Mouse (Mus musculus) kidney, postnatal 0 days (tissue): ENCODE results near the gene Rgs7. TPM values are rescaled to one million over a fixed set of nuclear protein-coding genes. Genes with fewer than 3 reads are reported as not detected.

Experiments used
- ATAC-seq: fragments of 200-750 bp; cut with Nextera tagmentation; replicated peaks from 2 replicates; pipeline ENCODE4 v1.8.0; 2017; ENCODE audit warnings: low read depth, moderate number of reproducible peaks, moderate TSS enrichment, moderate library complexity; ENCODE audit not compliant: low FRiP score
- DNase-seq: peaks from one replicate; pipeline ENCODE4 v3.0.0-alpha.2; 2016; ENCODE audit warnings: low spot score
- H3K27ac ChIP-seq: fragments of 300-500 bp; sonication (generic); 2 replicates; pipeline ENCODE4 v1.5.1; 2014; ENCODE audit warnings: mild to moderate bottlenecking
- H3K27me3 ChIP-seq: fragments of 300-500 bp; sonication (generic); 2 replicates; pipeline ENCODE4 v1.6.1; 2014; ENCODE audit warnings: low read length, mixed read lengths; ENCODE audit not compliant: insufficient read depth
- H3K36me3 ChIP-seq: fragments of 300-500 bp; sonication (generic); 2 replicates; pipeline ENCODE4 v1.6.1; 2014; ENCODE audit warnings: low read length, mixed read lengths; ENCODE audit not compliant: insufficient read depth
- H3K4me1 ChIP-seq: fragments of 300-500 bp; sonication (generic); replicated peaks from 2 replicates; pipeline ENCODE4 v1.6.1; 2014; ENCODE audit warnings: antibody characterized with exemption, low read length, mixed read lengths; ENCODE audit not compliant: insufficient read depth
- H3K4me2 ChIP-seq: fragments of 300-500 bp; sonication (generic); 2 replicates; pipeline ENCODE4 v1.6.1; 2014; ENCODE audit warnings: mild to moderate bottlenecking, low read length, moderate library complexity, mixed read lengths
- H3K4me3 ChIP-seq: fragments of 300-500 bp; sonication (generic); replicated peaks from 2 replicates; pipeline ENCODE4 v1.5.1; 2014; ENCODE audit warnings: low read depth, low read length
- H3K9ac ChIP-seq: fragments of 300-500 bp; sonication (generic); 2 replicates; pipeline ENCODE4 v1.6.1; 2014; ENCODE audit warnings: low read depth, low read length
- H3K9me3 ChIP-seq: fragments of 300-500 bp; sonication (generic); replicated peaks from 2 replicates; pipeline ENCODE4 v1.6.1; 2016; ENCODE audit warnings: low read length, inconsistent platforms, mixed read lengths
- CTCF ChIP-seq: IDR thresholded peaks from 2 replicates; pipeline ENCODE4 v1.5.1; 2016; ENCODE audit warnings: antibody characterized with exemption, low read depth, mild to moderate bottlenecking, moderate library complexity
- WGBS: fragments of 180-500 bp; shearing (Covaris S2); extraction: QIAGEN DNeasy Blood & Tissue Kit; methylation state at CpG from one replicate; pipeline ENCODE4 v1.1.7; 2014; 5-methylcytosine and 5-hydroxymethylcytosine counted together
- polyA plus RNA-seq: library from polyadenylated mRNA; unstranded; fragments of >200 nt; fragmentation: Nextera tagmentation; extraction: Ambion mirVana; gene quantifications from 2 replicates; pipeline ENCODE4 v1.2.1, GENCODE M21; 2015

The Rgs7 gene
- polyA plus RNA-seq, 1 experiment from 2014 or later = 0.53 TPM

GRCm38 (mm10) chr1:175255224-175255623 lies 237.1 kb downstream of the Rgs7 start:
- no peak for TF ChIP-seq CTCF
- no peak for DNase-seq
- WGBS = 53% methylated on average over 3 of the region's 3 CpGs
- Histone ChIP-seq H3K4me3 (no peak overlapping the region), H3K27ac (no peak overlapping the region), H3K4me2 (no peak overlapping the region), H3K27me3 (no peaks in the 10 kb centered on the region), H3K4me1 (no peaks in the 10 kb centered on the region), H3K9ac (no peak overlapping the region), H3K36me3 (no peaks in the 10 kb centered on the region), H3K9me3 (no peaks in the 10 kb centered on the region)
- ATAC-seq = no peak

DNA sequence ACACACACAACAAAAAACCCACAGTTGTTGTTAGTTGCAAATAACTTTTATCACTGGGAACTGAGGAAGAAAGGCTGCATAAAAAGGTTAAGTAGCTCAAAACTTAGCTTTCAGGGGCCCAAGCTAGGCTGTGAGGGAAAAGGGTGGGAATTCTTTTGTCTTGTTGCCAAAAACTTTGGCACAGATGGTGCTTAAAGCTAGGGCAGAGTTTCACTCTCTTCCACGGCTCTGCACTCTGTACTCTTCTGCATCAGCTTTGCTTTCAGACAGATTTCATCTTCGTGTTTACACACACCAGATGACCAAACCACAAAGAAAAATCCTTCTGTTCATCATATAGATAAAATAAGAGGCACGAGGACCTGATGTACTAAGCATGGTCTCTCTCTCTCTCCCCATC lies 237.6 kb downstream of the Rgs7 start:
- H3K9me3 ChIP-seq = no peaks in the 10 kb centered on the region
- H3K36me3 ChIP-seq = no peaks in the 10 kb centered on the region
- no peak for TF ChIP-seq CTCF
- DNase-seq (no peak), ATAC-seq (no peak)
- no peak overlapping the region for H3K9ac ChIP-seq
- 57% methylated on average over 3 of the region's 3 CpGs for whole genome bisulfite sequencing
- no peaks in the 10 kb centered on the region for H3K27me3 ChIP-seq
- H3K4me2 ChIP-seq = no peak overlapping the region
- no peak overlapping the region for H3K27ac ChIP-seq
- no peak overlapping the region for H3K4me3 ChIP-seq
- no peaks in the 10 kb centered on the region for H3K4me1 ChIP-seq

- H3K27me3 ChIP-seq = no peaks in the 10 kb centered on the region
- no peak for TF ChIP-seq CTCF
- no peak overlapping the region for H3K4me3 ChIP-seq
- ATAC-seq (no peak), DNase-seq (no peak)
- H3K9ac ChIP-seq = no peak overlapping the region
- no peaks in the 10 kb centered on the region for H3K4me1 ChIP-seq
- H3K27ac ChIP-seq = no peak overlapping the region
- 84% methylated on average over 5 of the region's 5 CpGs for WGBS
- H3K9me3 ChIP-seq = no peaks in the 10 kb centered on the region
- no peak overlapping the region for H3K4me2 ChIP-seq
- no peaks in the 10 kb centered on the region for H3K36me3 ChIP-seq
Observed at GRCm38 (mm10) chr1:175242135-175242534, 250.2 kb downstream of the Rgs7 start.

DNA sequence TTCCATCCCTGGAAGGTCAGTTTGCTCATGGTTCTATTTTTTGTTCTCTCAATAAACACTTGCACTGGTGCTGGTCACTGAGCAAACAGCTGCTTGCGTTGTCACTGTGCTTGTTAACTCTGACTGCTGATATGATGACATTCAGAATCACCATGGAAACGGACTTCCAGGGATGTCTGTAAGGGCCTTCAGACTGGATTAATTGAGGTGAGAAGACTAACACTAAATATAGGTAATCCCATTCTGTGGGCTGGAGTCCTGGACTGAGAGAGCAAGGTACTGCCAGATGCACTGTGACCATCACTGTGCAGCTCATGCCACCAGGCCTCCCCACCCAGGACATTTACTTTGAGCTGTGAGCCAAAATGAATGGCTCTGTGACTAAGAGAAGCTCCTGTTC lies 252.2 kb downstream of the Rgs7 start:
- Histone ChIP-seq H3K4me2 (no peak overlapping the region), H3K4me3 (no peak overlapping the region), H3K4me1 (no peaks in the 10 kb centered on the region), H3K9me3 (no peaks in the 10 kb centered on the region), H3K36me3 (no peaks in the 10 kb centered on the region), H3K27ac (no peak overlapping the region), H3K9ac (no peak overlapping the region), H3K27me3 (no peaks in the 10 kb centered on the region)
- no peak for DNase-seq
- no peak for TF ChIP-seq CTCF
- ATAC-seq = no peak
- 77% methylated on average over 2 of the region's 2 CpGs for WGBS

DNA sequence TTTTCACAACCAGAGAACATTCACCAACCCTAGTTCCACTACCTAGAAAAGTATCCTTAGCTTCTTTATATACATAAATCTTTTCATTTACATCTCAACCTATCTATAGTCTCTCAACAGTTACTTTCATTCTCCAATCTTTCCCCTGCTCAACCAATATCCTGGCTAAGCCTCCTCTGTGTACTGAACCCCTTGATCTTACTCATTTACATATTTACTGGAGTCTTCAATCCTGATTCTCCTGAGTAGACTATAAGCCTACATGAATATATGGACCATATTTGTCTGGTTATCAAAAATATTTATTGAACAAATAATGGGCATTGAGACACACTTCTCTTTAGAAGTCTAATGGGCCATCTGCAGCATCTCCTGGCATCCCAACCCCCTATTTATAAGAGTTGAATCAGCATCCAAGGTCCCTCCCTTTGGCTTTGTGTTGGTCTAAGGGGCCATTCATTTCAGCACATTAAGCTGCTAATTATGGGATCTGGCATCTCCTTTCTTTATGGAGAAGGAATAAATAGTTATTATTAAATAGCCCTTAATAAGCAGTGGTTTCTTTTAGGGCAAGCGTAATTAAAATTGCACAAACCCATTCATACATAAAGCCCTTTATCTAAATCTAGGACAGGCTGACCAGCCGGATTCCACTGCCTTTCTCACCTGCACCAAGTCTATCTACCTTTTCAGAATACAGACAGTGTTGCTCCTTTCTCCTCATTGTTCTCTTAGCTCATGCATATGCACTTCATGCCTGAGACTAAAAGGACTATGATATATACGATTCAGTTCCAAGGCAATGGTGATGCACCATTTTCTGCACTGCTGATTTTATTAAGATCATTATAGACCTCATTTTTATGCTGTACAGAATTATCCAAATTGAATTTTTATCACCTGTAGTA lies 270.5 kb downstream of the Rgs7 start:
- Histone ChIP-seq H3K4me3 (no peak overlapping the region), H3K36me3 (no peaks in the 10 kb centered on the region), H3K4me2 (no peak overlapping the region), H3K27me3 (no peaks in the 10 kb centered on the region), H3K9me3 (no peaks in the 10 kb centered on the region), H3K9ac (no peak overlapping the region), H3K27ac (no peak overlapping the region), H3K4me1 (no peaks in the 10 kb centered on the region)
- no peak for TF ChIP-seq CTCF
- WGBS = 90% methylated on average over 3 of the region's 3 CpGs
- ATAC-seq = no peak
- no peak for DNase-seq

- no peaks in the 10 kb centered on the region for H3K9me3 ChIP-seq
- TF ChIP-seq CTCF = no peak
- H3K4me1 ChIP-seq = no peaks in the 10 kb centered on the region
- no peaks in the 10 kb centered on the region for H3K27me3 ChIP-seq
- no peaks in the 10 kb centered on the region for H3K36me3 ChIP-seq
- no peak overlapping the region for H3K4me3 ChIP-seq
- WGBS = 91% methylated on average over 2 of the region's 2 CpGs
- ATAC-seq (no peak), DNase-seq (no peak)
- H3K9ac ChIP-seq = no peak overlapping the region
- H3K27ac ChIP-seq = no peak overlapping the region
- no peak overlapping the region for H3K4me2 ChIP-seq
Observed at GRCm38 (mm10) chr1:175219563-175219962, 272.7 kb downstream of the Rgs7 start.
